Mouse (Mus musculus): ENCODE measurements at regions not wholly inside any gene's neighbourhood (a gene's known extent, or its start where the extent isn't known, plus 50 kb on each side); places are given as distances from the start of the nearest gene placed in this dataset.
A peak's percentile ranks its signal among the peaks of the same experiment; 100 is the strongest.

GRCm38 (mm10) chr12:10122102-10122501, 247.7 kb upstream of the Nt5c1b start:
- no peak for DNase-seq

- no peak for DNase-seq
Observed at GRCm38 (mm10) chr12:10127995-10128573, 241.7 kb upstream of the Nt5c1b start.

GRCm38 (mm10) chr12:10134141-10134540, 235.6 kb upstream of the Nt5c1b start:
- no peak for DNase-seq

- no peak for DNase-seq
Observed at GRCm38 (mm10) chr12:10135915-10136314, 233.9 kb upstream of the Nt5c1b start.

- no peak for DNase-seq
Observed at GRCm38 (mm10) chr12:10140131-10140530, 229.6 kb upstream of the Nt5c1b start.

- no peak for DNase-seq
Observed at GRCm38 (mm10) chr12:10160837-10161236, 208.9 kb upstream of the Nt5c1b start.

- DNase-seq: no peak
Observed at GRCm38 (mm10) chr12:10168042-10168441, 201.7 kb upstream of the Nt5c1b start.

GRCm38 (mm10) chr12:10168581-10168980, 201.2 kb upstream of the Nt5c1b start:
- DNase-seq: no peak

GRCm38 (mm10) chr12:10178718-10179117, 191.1 kb upstream of the Nt5c1b start:
- no peak for DNase-seq

- DNase-seq: no peak
Observed at GRCm38 (mm10) chr12:10179147-10179814, 190.5 kb upstream of the Nt5c1b start.

GRCm38 (mm10) chr12:10179815-10180468, 189.8 kb upstream of the Nt5c1b start:
- DNase-seq: no peak

- DNase-seq: no peak
Observed at GRCm38 (mm10) chr12:10182589-10182988, 187.2 kb upstream of the Nt5c1b start.

- no peak for DNase-seq
Observed at GRCm38 (mm10) chr12:10186576-10186975, 183.2 kb upstream of the Nt5c1b start.

GRCm38 (mm10) chr12:10189746-10190145, 180.0 kb upstream of the Nt5c1b start:
- no peak for DNase-seq

- DNase-seq: no peak
Observed at GRCm38 (mm10) chr12:10197906-10198460, 171.8 kb upstream of the Nt5c1b start.

- no peak for DNase-seq
Observed at GRCm38 (mm10) chr12:10209841-10210240, 159.9 kb upstream of the Nt5c1b start.

GRCm38 (mm10) chr12:10222821-10223220, 147.0 kb upstream of the Nt5c1b start:
- DNase-seq: no peak

- peak; percentile 3 to 14 for DNase-seq
Observed at GRCm38 (mm10) chr12:10223832-10224231, 145.9 kb upstream of the Nt5c1b start.

- no peak for DNase-seq
Observed at GRCm38 (mm10) chr12:10231144-10231543, 138.6 kb upstream of the Nt5c1b start.

GRCm38 (mm10) chr12:10231683-10232082, 138.1 kb upstream of the Nt5c1b start:
- no peak for DNase-seq

- DNase-seq: no peak
Observed at GRCm38 (mm10) chr12:10248110-10248509, 121.7 kb upstream of the Nt5c1b start.

GRCm38 (mm10) chr12:10256385-10256784, 113.4 kb upstream of the Nt5c1b start:
- DNase-seq: no peak

- no peak for DNase-seq
Observed at GRCm38 (mm10) chr12:10266201-10266600, 103.6 kb upstream of the Nt5c1b start.

- no peak for DNase-seq
Observed at GRCm38 (mm10) chr12:10272038-10272437, 97.7 kb upstream of the Nt5c1b start.

Data from cerebellum, postnatal 36 days (tissue).